Mouse (Mus musculus): Measurements from ENCODE around the gene Zc3hc1. TPM values are rescaled to one million over a fixed set of nuclear protein-coding genes. Genes with fewer than 3 reads are reported as not detected.

Gene Zc3hc1
- polyA plus RNA-seq, 1 experiment from 2014 or later = 71.2 TPM

DNA sequence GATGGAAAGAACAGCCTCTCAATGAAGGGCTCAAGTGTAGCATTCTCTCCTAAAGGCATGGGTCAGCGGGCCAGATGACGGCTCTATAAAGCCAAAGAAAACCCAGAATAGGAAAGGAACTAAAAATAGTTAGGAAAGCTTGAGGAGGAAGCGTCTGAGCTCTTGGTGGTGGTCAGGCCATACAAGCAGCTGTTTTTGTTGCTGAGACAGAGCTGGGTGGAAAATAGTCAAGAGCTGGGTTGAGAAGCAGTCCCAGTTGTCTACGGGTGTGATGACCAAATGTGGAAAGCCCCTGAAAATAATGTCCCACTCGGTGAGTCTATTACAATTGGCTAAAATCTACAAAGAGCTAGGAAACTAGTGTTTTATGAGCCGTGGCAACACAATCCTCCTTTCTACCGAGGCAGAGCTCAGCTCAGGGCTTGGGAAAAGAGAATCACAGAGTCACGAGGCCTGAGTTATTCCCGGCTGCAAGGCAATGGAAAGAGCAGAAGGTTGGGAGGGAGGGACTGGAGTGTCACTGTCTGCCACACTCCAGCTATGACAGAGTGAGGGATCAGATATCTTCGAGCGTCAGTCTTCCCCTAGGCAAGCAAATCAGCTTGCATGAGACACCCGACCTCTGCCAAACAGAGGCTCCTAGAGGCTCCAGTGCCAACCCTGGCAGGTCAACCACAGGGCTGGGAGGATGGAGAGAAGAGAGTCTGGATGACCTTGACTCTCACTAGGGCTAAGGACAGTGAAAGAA, 30.9 kb downstream of the Zc3hc1 start:
- Histone ChIP-seq H3K4me3 (no peak overlapping the region), H3K4me1 (peaks cover 41% of the 10 kb centered on the region), H3K9me3 (no peaks in the 10 kb centered on the region), H3K27ac (peak overlapping the region; percentile 77), H3K27me3 (ENCODE audit: insufficient read depth, poor library complexity, severe bottlenecking) (no peaks in the 10 kb centered on the region), H3K36me3 (peaks cover 11% of the 10 kb centered on the region)
- no peak for DNase-seq (ENCODE audit: low spot score)
- 45% methylated on average over 12 of the region's 12 CpGs for WGBS

- peaks cover 50% of the 10 kb centered on the region for H3K4me1 ChIP-seq
- H3K36me3 ChIP-seq = no peaks in the 10 kb centered on the region
- no peak overlapping the region for H3K4me3 ChIP-seq
- no peaks in the 10 kb centered on the region for H3K9me3 ChIP-seq
- 19% methylated on average over 9 of the region's 9 CpGs for WGBS
- no peak for DNase-seq (ENCODE audit: low spot score)
- no peak overlapping the region for H3K27ac ChIP-seq
- H3K27me3 ChIP-seq (ENCODE audit: insufficient read depth, poor library complexity, severe bottlenecking) = no peaks in the 10 kb centered on the region
Observed at GRCm38 (mm10) chr6:30357561-30358177, 33.2 kb downstream of the Zc3hc1 start.

DNA sequence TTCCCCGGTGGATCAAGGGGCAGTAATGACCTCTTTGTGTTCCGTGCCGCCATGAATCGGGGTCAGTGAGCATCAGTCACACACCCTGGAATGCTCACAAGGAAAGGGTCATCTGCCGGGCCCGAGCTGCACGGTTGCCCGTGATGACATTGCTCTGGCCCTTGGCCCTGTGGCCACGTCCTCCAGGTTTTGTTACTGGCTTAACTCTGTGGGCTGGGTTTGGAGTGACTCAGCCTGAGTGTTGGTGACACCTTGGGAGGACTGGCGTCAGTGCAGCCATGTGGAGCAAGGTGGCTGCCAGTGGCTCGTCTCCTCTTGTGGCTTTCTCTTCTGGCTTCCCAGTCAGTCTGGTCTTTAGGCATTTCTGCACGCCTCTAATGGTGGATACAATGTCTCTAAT, 34.1 kb downstream of the Zc3hc1 start:
- Histone ChIP-seq H3K27ac (no peak overlapping the region; the same call in 1 of the 2 replicates), H3K4me3 (no peak overlapping the region), H3K27me3 (ENCODE audit: insufficient read depth, poor library complexity, severe bottlenecking) (no peaks in the 10 kb centered on the region), H3K36me3 (no peaks in the 10 kb centered on the region), H3K4me1 (peaks cover 49% of the 10 kb centered on the region), H3K9me3 (no peaks in the 10 kb centered on the region)
- WGBS = 89% methylated on average over 12 of the region's 12 CpGs
- no peak for DNase-seq (ENCODE audit: low spot score)

GRCm38 (mm10) chr6:30356161-30356560, 34.7 kb downstream of the Zc3hc1 start:
- H3K4me3 ChIP-seq = no peak overlapping the region
- DNase-seq (ENCODE audit: low spot score) = no peak
- peak overlapping the region; percentile 50; the same call in 1 of the 2 replicates for H3K27ac ChIP-seq
- H3K36me3 ChIP-seq = no peaks in the 10 kb centered on the region
- H3K4me1 ChIP-seq = peaks cover 49% of the 10 kb centered on the region
- no peaks in the 10 kb centered on the region for H3K9me3 ChIP-seq
- WGBS = 64% methylated on average over 5 of the region's 5 CpGs
- no peaks in the 10 kb centered on the region for H3K27me3 ChIP-seq (ENCODE audit: insufficient read depth, poor library complexity, severe bottlenecking)

DNA sequence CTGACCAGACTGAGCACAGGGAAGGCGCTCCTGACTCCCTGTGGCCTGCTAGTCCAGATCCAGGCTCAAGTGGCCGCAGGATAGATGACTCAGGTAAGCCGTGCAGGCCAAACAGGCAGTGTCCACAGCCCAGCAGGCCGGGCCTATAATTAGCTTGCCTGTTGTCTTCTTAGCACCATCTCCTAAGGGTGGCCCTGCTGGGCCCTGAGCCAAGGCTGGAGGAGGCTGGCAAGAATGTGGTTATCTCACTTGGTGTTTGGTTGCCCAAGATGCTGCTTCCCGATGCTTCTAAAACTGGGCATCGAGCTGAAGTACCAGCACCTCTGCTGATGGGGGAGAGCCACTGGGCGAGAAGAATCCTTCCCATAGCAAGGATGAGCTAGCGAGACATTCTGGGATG, 35.1 kb downstream of the Zc3hc1 start:
- H3K4me3 ChIP-seq = no peak overlapping the region
- H3K27ac ChIP-seq = peak overlapping the region; percentile 50
- no peaks in the 10 kb centered on the region for H3K27me3 ChIP-seq (ENCODE audit: insufficient read depth, poor library complexity, severe bottlenecking)
- no peaks in the 10 kb centered on the region for H3K36me3 ChIP-seq
- no peak for DNase-seq (ENCODE audit: low spot score)
- 69% methylated on average over 8 of the region's 8 CpGs for WGBS
- H3K9me3 ChIP-seq = no peaks in the 10 kb centered on the region
- peaks cover 49% of the 10 kb centered on the region for H3K4me1 ChIP-seq

- Histone ChIP-seq H3K27me3 (ENCODE audit: insufficient read depth, poor library complexity, severe bottlenecking) (no peaks in the 10 kb centered on the region), H3K36me3 (no peaks in the 10 kb centered on the region), H3K4me1 (peaks cover 42% of the 10 kb centered on the region), H3K27ac (peak overlapping the region; percentile 39; the same call in 1 of the 2 replicates), H3K4me3 (no peak overlapping the region), H3K9me3 (no peaks in the 10 kb centered on the region)
- no peak for DNase-seq (ENCODE audit: low spot score)
- 51% methylated on average over 5 of the region's 5 CpGs for WGBS
Observed at GRCm38 (mm10) chr6:30354760-30355159, 36.1 kb downstream of the Zc3hc1 start.

- Histone ChIP-seq H3K36me3 (no peaks in the 10 kb centered on the region), H3K27me3 (ENCODE audit: insufficient read depth, poor library complexity, severe bottlenecking) (no peaks in the 10 kb centered on the region), H3K9me3 (no peaks in the 10 kb centered on the region), H3K4me1 (peaks cover 35% of the 10 kb centered on the region), H3K27ac (no peak overlapping the region), H3K4me3 (no peak overlapping the region)
- 58% methylated on average over 8 of the region's 8 CpGs for WGBS
- DNase-seq (ENCODE audit: low spot score) = no peak
Observed at GRCm38 (mm10) chr6:30353661-30354060, 37.2 kb downstream of the Zc3hc1 start.

GRCm38 (mm10) chr6:30352762-30353161, 38.1 kb downstream of the Zc3hc1 start:
- Histone ChIP-seq H3K36me3 (no peaks in the 10 kb centered on the region), H3K27me3 (ENCODE audit: insufficient read depth, poor library complexity, severe bottlenecking) (no peaks in the 10 kb centered on the region), H3K4me1 (peaks cover 35% of the 10 kb centered on the region), H3K9me3 (no peaks in the 10 kb centered on the region), H3K4me3 (no peak overlapping the region), H3K27ac (no peak overlapping the region)
- no peak for DNase-seq (ENCODE audit: low spot score)
- 58% methylated on average over 8 of the region's 8 CpGs for WGBS

GRCm38 (mm10) chr6:30351290-30351689, 39.5 kb downstream of the Zc3hc1 start:
- 78% methylated on average over 9 of the region's 9 CpGs for WGBS
- DNase-seq (ENCODE audit: low spot score) = no peak
- H3K9me3 ChIP-seq = no peaks in the 10 kb centered on the region
- no peaks in the 10 kb centered on the region for H3K27me3 ChIP-seq (ENCODE audit: insufficient read depth, poor library complexity, severe bottlenecking)
- no peak overlapping the region for H3K4me3 ChIP-seq
- no peak overlapping the region for H3K27ac ChIP-seq
- H3K4me1 ChIP-seq = peaks cover 30% of the 10 kb centered on the region
- no peaks in the 10 kb centered on the region for H3K36me3 ChIP-seq

GRCm38 (mm10) chr6:30347288-30347801, 43.5 kb downstream of the Zc3hc1 start:
- WGBS = 79% methylated on average over 4 of the region's 4 CpGs
- Histone ChIP-seq H3K4me1 (no peaks in the 10 kb centered on the region), H3K36me3 (no peaks in the 10 kb centered on the region), H3K27ac (no peak overlapping the region), H3K9me3 (no peaks in the 10 kb centered on the region), H3K4me3 (no peak overlapping the region), H3K27me3 (ENCODE audit: insufficient read depth, poor library complexity, severe bottlenecking) (no peaks in the 10 kb centered on the region)
- DNase-seq (ENCODE audit: low spot score) = no peak

GRCm38 (mm10) chr6:30346737-30347136, 44.1 kb downstream of the Zc3hc1 start:
- no peaks in the 10 kb centered on the region for H3K9me3 ChIP-seq
- 77% methylated on average over 6 of the region's 6 CpGs for WGBS
- no peaks in the 10 kb centered on the region for H3K27me3 ChIP-seq (ENCODE audit: insufficient read depth, poor library complexity, severe bottlenecking)
- H3K36me3 ChIP-seq = no peaks in the 10 kb centered on the region
- H3K4me3 ChIP-seq = no peak overlapping the region
- DNase-seq (ENCODE audit: low spot score) = no peak
- no peaks in the 10 kb centered on the region for H3K4me1 ChIP-seq
- no peak overlapping the region for H3K27ac ChIP-seq

- no peak for DNase-seq (ENCODE audit: low spot score)
- no peaks in the 10 kb centered on the region for H3K36me3 ChIP-seq
- WGBS = 72% methylated on average over 6 of the region's 6 CpGs
- H3K27ac ChIP-seq = no peak overlapping the region
- H3K4me3 ChIP-seq = no peak overlapping the region
- no peaks in the 10 kb centered on the region for H3K9me3 ChIP-seq
- H3K4me1 ChIP-seq = peaks cover 10% of the 10 kb centered on the region
- no peaks in the 10 kb centered on the region for H3K27me3 ChIP-seq (ENCODE audit: insufficient read depth, poor library complexity, severe bottlenecking)
Observed at GRCm38 (mm10) chr6:30344032-30344431, 46.8 kb downstream of the Zc3hc1 start.

- H3K36me3 ChIP-seq = no peaks in the 10 kb centered on the region
- H3K27me3 ChIP-seq (ENCODE audit: insufficient read depth, poor library complexity, severe bottlenecking) = no peaks in the 10 kb centered on the region
- no peaks in the 10 kb centered on the region for H3K9me3 ChIP-seq
- no peak for DNase-seq (ENCODE audit: low spot score)
- peak overlapping the region; percentile 79 for H3K27ac ChIP-seq
- H3K4me3 ChIP-seq = no peak overlapping the region
- peaks cover 18% of the 10 kb centered on the region for H3K4me1 ChIP-seq
- 49% methylated on average over 4 of the region's 4 CpGs for WGBS
Observed at GRCm38 (mm10) chr6:30340231-30340873, 50.5 kb downstream of the Zc3hc1 start.
